Mouse (Mus musculus) embryonic stem cell, embryonic (primary cell): ENCODE measurements at regions not wholly inside any gene's neighbourhood (a gene's known extent, or its start where the extent isn't known, plus 50 kb on each side); places are given as distances from the start of the nearest gene placed in this dataset.

Experiments
- CTCF ChIA-PET, 4 experiments: fragments of 300-600 bp in 2 of 4; fragments of 350-600 bp in 2 of 4; sonication (Branson Sonifier 250); formaldehyde crosslinking; loops; one replicate each; lab custom pipeline; 2022; ENCODE audit warnings: inconsistent platforms in 2 of 4; lab: Charles Lee
- POLR2A ChIA-PET, 4 experiments: fragments of 300-600 bp in 2 of 4; fragments of 350-600 bp in 2 of 4; sonication (Branson Sonifier 250); formaldehyde crosslinking; loops; one replicate each; lab custom pipeline; 2022; ENCODE audit warnings: antibody characterized with exemption in 4 of 4, inconsistent platforms in 1 of 4; lab: Charles Lee

- POLR2A ChIA-PET, result no interaction called here
- CTCF ChIA-PET, result interaction anchor here in 1 of 4 experiments (0.7 kb wide), 1 partner anchor 283 kb away, joined by 5 read pairs; no protein-coding TSS in a partner anchor
Measured at GRCm38 (mm10) chr16:60873726-60874125, 268.4 kb upstream of the Epha6 start.
